Mouse (Mus musculus): Measurements from ENCODE around the gene Rps28.

- TF ChIP-seq CTCF (IDR thresholded peaks at IDR 0.05) (no peak), EP300 (IDR thresholded peaks at IDR 0.05) (no peak)
Observed at GRCm38 (mm10) chr17:33844196-33844595, 19.8 kb upstream of the Rps28 start.

All from lung, postnatal 0 days (tissue).